Mouse (Mus musculus): ENCODE measurements around the gene Apobec1. TPM values are rescaled to one million over a fixed set of nuclear protein-coding genes. Genes with fewer than 3 reads are reported as not detected.
"Not testable (repeated sequence)": the region's sequence is repeated elsewhere in the genome, so short reads cannot be mapped to it uniquely, and the experiment has no call there.

Apobec1 gene
- polyA plus RNA-seq (2012; ENCODE audit: insufficient read depth, insufficient read length, missing spikeins): 14.6 and 16.9 TPM in 2 replicates

DNA sequence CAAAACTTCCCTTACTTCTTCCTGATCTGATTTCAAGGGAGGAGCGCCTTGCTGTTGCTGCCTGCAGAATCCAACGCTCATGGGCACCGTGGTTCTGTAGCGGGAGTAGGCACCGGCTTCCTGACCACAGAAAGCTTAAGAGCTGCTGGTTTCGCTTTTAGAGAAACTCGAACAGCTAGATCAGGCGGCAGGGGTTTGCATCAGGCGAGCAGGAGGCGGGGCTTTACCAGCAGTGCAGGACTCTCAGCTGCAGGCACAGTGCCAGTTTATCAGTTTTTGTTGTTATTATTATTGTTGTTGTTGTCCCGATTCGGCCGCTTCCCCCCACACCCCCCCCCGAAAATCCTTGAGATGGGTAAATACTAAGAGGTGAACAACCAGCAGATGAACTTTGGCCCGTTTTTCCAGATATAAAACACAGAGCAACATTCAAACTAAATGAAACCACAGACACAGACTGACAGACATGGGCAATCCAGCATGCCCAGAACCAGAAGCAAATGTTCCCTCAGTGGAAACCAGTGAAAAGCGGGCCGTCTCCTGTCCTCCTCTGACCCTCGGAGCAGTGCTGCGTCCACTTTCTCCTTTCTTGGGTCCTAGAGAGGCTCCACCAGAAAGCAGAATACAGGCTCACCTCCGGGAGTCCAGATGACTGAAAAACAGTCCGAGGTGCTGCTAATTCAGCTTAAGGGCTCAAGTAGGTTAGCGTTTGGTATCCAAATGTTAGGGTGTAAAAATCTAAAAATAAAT lies at the start of gene Apobec1:
TSS of gene Apobec1 (minus strand) at position 203 of the 750 bp plus-strand sequence.
- H3K4me3 ChIP-seq (ENCODE audit: insufficient read depth, low read depth, low read length): peak within 1 kb of the TSS; percentile 75
- peak within 1 kb of the TSS; percentile 93 for H3K27ac ChIP-seq (replicated peaks; ENCODE audit: low read depth, low read length)
- peaks cover 8% of the 10 kb centered on the region for H3K4me1 ChIP-seq (ENCODE audit: control insufficient read depth, insufficient read depth, insufficient read length, low read length)

DNA sequence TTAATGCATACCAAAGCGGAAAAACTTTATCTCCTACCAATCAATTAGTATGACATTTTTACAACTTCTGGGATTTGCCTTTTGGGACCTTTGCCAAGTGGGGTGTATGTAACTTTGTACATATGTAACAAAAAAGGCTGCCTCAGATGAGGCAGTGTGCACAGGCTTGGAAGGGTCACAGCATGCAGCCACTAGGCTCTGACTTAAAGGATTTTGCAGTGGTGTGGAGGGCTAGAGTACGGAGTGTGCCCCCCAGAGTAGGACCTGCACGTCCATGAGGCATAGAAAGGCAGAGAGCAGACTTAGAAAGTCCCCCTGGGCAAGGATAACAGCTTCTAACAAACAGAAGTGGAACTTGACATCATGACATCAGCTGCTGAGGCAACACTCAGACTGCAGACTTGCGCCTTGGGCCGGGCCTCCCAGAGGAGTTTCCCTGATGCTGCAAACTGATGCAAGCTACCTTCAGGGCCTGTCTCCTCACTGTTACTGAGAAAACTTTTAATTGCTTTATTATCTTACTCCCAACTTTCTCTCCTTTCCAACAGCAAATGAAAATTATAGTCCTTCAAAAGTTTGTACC lies 48.2 kb upstream of the Apobec1 start:
- Histone ChIP-seq H3K27ac (replicated peaks; ENCODE audit: low read depth, low read length) (no peak overlapping the region), H3K4me3 (ENCODE audit: insufficient read depth, low read depth, low read length) (no peak overlapping the region), H3K4me1 (ENCODE audit: control insufficient read depth, insufficient read depth, insufficient read length, low read length) (no peaks in the 10 kb centered on the region)

DNA sequence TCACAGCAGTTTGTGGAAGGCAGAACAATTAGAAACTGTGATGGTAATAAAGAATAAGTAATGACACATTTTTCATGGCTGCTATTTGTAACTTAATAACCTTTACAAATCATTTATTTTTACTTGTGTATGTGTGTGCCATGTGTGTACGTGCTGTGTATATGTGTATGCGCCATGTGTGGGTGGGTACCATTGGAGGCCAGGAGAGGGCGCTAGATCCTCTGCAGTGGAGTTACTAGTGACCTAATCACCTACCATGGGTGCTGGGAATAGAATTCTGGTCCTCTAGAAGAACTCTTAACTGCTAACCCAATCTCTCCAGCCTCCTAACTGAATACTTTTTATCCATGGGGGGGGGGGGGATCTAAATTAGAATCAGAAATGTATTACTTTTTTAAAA lies 47.7 kb upstream of the Apobec1 start:
- Histone ChIP-seq H3K4me1 (ENCODE audit: control insufficient read depth, insufficient read depth, insufficient read length, low read length) (no peaks in the 10 kb centered on the region), H3K27ac (replicated peaks; ENCODE audit: low read depth, low read length) (no peak overlapping the region), H3K4me3 (ENCODE audit: insufficient read depth, low read depth, low read length) (no peak overlapping the region)

DNA sequence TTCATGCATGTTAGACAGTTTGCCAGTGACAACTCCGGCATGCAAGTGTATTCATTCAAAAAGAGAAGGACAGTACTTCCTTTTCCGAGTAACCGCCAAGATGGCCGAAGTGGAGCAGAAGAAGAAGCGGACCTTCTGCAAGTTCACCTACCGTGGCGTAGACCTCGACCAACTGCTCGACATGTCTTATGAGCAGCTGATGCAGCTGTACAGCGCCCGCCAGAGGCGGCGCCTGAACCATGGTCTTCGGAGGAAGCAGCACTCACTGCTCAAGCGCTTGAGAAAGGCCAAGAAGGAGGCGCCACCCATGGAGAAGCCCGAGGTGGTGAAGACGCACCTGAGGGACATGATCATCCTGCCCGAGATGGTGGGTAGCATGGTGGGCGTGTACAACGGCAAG lies 42.0 kb upstream of the Apobec1 start:
- not testable (repeated sequence) for H3K4me1 ChIP-seq (ENCODE audit: control insufficient read depth, insufficient read depth, insufficient read length, low read length); H3K4me3 ChIP-seq (ENCODE audit: insufficient read depth, low read depth, low read length); H3K27ac ChIP-seq (replicated peaks; ENCODE audit: low read depth, low read length)

DNA sequence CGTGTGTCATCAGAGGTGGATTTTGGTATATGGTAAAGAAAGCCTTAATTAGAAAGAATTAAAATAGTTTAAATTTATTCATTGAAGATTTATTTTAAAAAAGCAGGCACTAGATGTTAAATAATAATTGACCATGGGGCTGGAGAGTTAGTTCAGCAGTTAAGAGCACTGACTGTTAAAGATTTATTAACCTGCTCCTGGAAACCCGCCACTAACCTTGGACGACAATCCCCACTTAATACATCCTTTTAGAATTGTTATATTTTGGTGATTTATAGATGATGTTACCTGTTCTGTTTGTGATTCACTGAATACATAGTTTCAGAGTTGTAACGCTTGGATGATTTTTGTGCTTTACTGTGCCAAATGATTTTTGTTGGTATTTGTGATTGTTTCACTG lies 35.3 kb upstream of the Apobec1 start:
- H3K4me3 ChIP-seq (ENCODE audit: insufficient read depth, low read depth, low read length); H3K4me1 ChIP-seq (ENCODE audit: control insufficient read depth, insufficient read depth, insufficient read length, low read length); H3K27ac ChIP-seq (replicated peaks; ENCODE audit: low read depth, low read length): not testable (repeated sequence)

DNA sequence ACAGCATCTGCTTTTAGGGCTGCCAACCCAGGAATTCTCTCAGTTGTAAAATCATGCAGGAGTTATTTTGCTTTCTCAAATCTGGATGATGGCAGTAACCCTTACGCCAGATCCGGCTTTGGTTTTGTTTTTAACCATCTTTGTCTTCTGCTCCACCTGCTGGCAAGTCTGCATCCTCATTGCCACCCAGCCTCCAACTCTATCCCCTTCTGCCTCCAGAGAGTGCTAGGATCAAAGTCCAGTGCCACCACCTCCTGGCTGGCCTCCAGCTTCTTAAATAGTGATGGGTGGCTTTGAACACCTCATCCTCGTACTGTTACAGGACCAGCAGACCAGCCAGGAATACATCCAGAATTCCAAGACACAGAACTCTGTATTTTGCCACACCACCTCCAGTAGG lies 34.4 kb upstream of the Apobec1 start:
- no peaks in the 10 kb centered on the region for H3K4me1 ChIP-seq (ENCODE audit: control insufficient read depth, insufficient read depth, insufficient read length, low read length)
- H3K4me3 ChIP-seq (ENCODE audit: insufficient read depth, low read depth, low read length): no peak overlapping the region
- 0 out of 2 replicates have a peak overlapping the region, but pooled peaks have one; percentile 29 for H3K27ac ChIP-seq (replicated peaks; ENCODE audit: low read depth, low read length)

DNA sequence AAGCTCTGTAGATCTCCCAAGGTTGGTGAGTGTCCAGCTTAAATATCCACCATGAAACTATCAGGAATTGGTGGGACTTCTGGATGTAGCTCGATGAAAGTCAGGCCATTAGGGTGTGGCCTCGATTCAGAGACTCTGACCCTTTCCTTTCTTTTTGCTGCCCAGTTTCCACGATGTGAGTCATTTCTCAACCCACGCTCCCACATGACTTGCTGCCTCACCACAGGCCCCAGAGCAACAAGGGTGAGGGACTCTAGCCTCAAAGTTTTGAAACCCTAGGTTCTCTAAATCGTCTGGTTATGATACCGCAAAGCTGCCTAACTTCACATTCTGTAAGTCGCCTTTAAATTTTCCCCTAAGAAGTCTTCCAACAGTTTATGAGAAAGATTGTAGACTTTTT lies 33.1 kb upstream of the Apobec1 start:
- Histone ChIP-seq H3K4me3 (ENCODE audit: insufficient read depth, low read depth, low read length) (no peak overlapping the region), H3K27ac (replicated peaks; ENCODE audit: low read depth, low read length) (no peak overlapping the region), H3K4me1 (ENCODE audit: control insufficient read depth, insufficient read depth, insufficient read length, low read length) (no peaks in the 10 kb centered on the region)

DNA sequence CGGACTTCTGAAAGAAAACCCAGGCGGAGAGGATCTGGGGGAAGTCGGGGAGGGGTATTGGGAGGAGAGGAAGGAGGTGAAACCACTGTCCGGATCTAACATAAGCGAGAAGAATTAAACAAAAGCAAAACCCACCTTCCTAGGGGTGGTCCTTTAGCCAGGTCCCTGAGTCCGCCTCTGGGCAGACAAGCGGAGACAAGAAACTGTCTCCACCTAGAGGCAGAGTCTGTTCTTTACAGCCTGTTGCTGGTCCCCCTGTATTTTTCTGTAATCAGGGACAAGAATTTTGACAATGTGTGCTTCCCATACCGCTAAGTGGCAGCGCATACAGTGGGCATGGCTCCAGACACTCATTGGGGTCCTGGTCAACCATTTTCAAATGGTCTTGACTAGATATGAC lies 31.2 kb upstream of the Apobec1 start:
- Histone ChIP-seq H3K4me1 (ENCODE audit: control insufficient read depth, insufficient read depth, insufficient read length, low read length) (no peaks in the 10 kb centered on the region), H3K4me3 (ENCODE audit: insufficient read depth, low read depth, low read length) (no peak overlapping the region), H3K27ac (replicated peaks; ENCODE audit: low read depth, low read length) (no peak overlapping the region)

DNA sequence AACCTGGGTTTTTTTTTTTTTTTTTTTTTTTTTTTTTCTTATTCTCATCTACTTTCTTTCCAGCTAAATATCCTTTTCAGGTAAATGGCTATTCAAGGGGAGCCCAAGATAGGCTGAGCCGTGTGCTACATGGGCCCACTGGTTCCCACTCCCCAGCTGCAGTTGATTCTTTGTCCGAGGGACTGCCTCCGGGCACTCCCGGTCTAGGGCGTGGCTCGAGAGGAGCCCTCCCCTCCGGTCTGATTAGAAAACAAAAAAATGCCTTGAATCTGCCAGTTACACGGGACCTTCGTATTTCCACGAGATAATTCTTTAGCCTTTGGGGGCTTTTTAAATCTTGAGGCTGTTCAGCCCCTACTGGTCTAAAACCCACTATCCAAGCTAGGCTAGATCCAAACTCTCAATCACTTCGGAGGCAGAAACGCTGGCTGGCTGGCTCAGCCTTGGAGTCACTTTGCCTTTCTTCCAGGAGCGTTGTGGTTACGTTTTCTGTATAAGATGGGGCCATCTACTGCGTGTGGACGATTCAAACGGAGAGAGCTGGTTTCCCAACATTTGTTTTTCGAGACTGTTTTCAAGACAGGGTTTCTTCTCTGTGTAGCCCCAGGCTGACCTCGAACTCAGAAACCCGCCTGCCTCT lies 25.3 kb upstream of the Apobec1 start:
- no peaks in the 10 kb centered on the region for H3K4me1 ChIP-seq (ENCODE audit: control insufficient read depth, insufficient read depth, insufficient read length, low read length)
- peak overlapping the region; percentile 51 for H3K4me3 ChIP-seq (ENCODE audit: insufficient read depth, low read depth, low read length)
- no peak overlapping the region for H3K27ac ChIP-seq (replicated peaks; ENCODE audit: low read depth, low read length)

DNA sequence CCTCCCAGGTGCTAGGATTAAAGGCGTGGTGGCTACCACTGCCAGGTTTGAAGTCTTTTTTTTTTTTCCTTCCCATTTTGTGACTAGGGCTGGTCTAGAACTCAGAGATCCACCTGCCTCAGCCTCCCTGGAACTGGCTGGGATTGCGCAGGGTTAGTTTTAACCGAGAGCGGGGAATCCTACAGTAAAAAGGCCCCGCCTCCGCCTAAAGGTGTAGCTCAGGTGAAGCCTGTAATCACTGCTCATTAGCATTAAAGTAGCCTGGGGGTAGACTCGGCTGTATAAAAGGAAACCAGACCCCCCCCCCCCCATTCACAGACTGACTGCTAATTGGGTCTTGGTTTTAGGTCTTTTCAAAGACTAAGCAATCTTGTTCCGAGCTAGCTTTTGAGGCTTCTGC lies 23.9 kb upstream of the Apobec1 start, which contains the start of gene Dppa3:
TSS of gene Dppa3 (plus strand) at position 301 of the 400 bp plus-strand sequence.
- no peak within 1 kb of the TSS for H3K27ac ChIP-seq (replicated peaks; ENCODE audit: low read depth, low read length)
- no peaks in the 10 kb centered on the region for H3K4me1 ChIP-seq (ENCODE audit: control insufficient read depth, insufficient read depth, insufficient read length, low read length)
- H3K4me3 ChIP-seq (ENCODE audit: insufficient read depth, low read depth, low read length): peak within 1 kb of the TSS; percentile 51; the same call in 1 of the 2 replicates

DNA sequence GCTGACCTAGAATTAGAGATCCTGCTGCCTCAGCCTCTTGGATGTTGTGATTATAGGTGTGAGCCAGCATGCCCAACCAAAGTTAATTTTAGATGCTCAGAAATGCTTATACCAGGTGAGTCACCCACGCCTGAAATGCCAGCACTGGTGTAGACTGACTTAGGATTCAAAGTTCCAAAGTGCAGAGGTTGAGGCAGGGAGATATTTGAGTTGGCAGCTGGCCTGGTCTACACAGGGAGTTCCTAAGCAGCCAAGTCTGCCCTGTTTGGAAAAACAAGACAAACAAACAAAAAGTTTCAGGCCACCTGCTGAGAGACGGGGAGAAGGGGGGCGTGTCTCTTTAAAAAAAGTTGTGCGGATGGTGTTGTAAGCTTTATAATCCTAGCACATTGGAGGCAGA lies 22.9 kb upstream of the Apobec1 start:
- no peak overlapping the region for H3K4me3 ChIP-seq (ENCODE audit: insufficient read depth, low read depth, low read length)
- H3K27ac ChIP-seq (replicated peaks; ENCODE audit: low read depth, low read length): no peak overlapping the region
- no peaks in the 10 kb centered on the region for H3K4me1 ChIP-seq (ENCODE audit: control insufficient read depth, insufficient read depth, insufficient read length, low read length)

DNA sequence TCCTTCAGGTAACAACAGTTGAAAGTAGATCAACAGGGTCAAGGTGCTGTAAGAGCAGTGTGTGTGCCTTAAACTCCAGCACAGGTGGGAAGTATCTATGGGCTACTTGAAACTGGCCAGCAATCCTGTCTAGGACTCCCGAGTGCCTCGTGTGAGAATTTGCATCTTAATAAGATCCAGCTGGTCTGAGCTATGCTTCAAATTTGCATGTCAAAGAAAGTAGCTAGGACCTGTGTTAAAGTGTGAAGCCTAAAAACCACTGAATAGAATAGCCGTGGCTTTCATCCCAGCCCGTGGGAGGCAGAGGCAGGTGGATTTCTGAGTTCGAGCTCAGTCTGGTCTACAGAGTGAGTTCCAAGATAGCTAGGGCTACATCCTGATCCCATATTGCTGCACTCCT lies 22.2 kb upstream of the Apobec1 start:
- Histone ChIP-seq H3K4me1 (ENCODE audit: control insufficient read depth, insufficient read depth, insufficient read length, low read length) (no peaks in the 10 kb centered on the region), H3K27ac (replicated peaks; ENCODE audit: low read depth, low read length) (no peak overlapping the region), H3K4me3 (ENCODE audit: insufficient read depth, low read depth, low read length) (no peak overlapping the region)

DNA sequence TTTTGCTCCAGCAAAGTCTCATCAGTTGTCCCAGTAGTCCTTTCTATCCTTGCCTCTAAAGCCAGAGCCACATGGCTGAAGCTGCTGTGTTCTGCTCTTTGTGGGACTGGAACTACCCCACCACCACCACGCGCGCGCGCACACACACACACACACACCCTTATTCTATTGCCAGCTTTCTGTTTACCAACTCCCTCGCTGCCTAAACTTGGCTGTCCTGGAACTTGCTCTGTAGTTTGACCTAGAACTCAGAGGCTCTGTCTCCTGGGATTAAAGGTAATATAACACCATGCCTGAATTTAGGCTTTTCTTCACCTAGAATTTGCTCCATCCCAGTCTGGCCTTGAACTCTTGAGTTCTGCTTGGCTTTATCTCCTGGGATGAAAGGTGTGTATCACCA lies 18.8 kb upstream of the Apobec1 start:
- no peak overlapping the region for H3K27ac ChIP-seq (replicated peaks; ENCODE audit: low read depth, low read length)
- no peak overlapping the region for H3K4me3 ChIP-seq (ENCODE audit: insufficient read depth, low read depth, low read length)
- H3K4me1 ChIP-seq (ENCODE audit: control insufficient read depth, insufficient read depth, insufficient read length, low read length): no peaks in the 10 kb centered on the region

DNA sequence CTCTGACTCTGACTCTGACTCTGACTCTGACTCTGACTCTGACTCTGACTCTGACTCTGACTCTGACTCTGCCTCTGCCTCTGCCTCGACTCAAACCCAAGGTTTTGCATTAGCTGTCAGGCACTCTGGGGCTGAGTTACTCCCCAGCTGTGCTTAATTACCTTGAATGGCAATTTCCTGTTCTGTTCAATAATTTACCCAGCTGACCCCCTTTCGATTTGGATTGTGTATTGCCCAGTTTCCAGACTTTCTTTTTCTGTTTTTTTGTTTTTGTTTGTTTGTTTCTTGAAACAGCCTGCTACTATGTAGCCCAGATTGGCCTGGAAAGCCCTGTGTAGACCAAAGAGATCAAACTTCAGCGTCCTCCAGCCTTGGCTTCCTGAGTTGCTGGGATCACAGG lies 13.8 kb upstream of the Apobec1 start:
- no peak overlapping the region for H3K4me3 ChIP-seq (ENCODE audit: insufficient read depth, low read depth, low read length)
- H3K4me1 ChIP-seq (ENCODE audit: control insufficient read depth, insufficient read depth, insufficient read length, low read length): no peaks in the 10 kb centered on the region
- no peak overlapping the region for H3K27ac ChIP-seq (replicated peaks; ENCODE audit: low read depth, low read length)

DNA sequence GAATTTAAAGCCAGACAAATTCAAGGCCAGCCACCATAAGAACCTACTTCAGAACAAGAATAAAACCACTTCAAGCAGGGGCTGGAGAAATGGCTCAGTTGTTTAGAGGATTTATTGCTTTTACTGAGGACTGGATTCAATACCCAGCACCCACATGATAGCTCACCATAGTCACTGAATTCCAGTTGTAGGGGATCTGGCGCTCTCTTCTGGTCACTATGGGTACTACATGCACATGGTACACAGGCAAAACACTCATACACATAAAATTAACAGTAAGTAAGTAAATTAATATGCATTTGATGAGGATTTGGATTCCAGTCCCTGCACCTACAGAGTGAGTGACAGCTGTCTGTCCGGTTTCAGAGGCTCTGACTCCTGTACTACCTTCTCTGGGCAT lies 11.8 kb upstream of the Apobec1 start:
- no peak overlapping the region for H3K27ac ChIP-seq (replicated peaks; ENCODE audit: low read depth, low read length)
- no peaks in the 10 kb centered on the region for H3K4me1 ChIP-seq (ENCODE audit: control insufficient read depth, insufficient read depth, insufficient read length, low read length)
- H3K4me3 ChIP-seq (ENCODE audit: insufficient read depth, low read depth, low read length): no peak overlapping the region

DNA sequence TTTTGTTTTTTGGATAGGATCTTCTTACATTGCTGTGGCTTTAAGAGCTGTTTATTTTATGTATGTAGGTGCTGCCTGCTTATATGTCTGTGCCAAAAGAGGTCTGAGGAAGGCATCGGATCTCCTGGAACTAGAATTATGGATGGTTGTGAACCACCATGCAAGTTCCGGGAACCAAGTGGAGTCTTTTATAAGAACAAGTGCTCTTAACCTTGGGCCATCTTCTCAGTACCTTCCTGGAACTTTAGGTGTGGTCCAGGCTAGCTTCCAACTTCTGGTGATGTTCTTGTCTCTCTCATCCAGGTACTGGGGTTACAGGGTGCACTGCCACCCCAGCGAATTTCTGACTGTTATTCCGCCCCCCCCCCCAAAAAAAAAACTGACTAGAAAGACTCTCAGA lies 10.2 kb upstream of the Apobec1 start:
- Histone ChIP-seq H3K4me1 (ENCODE audit: control insufficient read depth, insufficient read depth, insufficient read length, low read length) (no peaks in the 10 kb centered on the region), H3K4me3 (ENCODE audit: insufficient read depth, low read depth, low read length) (no peak overlapping the region), H3K27ac (replicated peaks; ENCODE audit: low read depth, low read length) (no peak overlapping the region)

Measured in brown adipose tissue, adult 24 weeks (tissue).